Comparison of ENCODE assay signal across 8 mouse cellular contexts in the genomic region with DNA sequence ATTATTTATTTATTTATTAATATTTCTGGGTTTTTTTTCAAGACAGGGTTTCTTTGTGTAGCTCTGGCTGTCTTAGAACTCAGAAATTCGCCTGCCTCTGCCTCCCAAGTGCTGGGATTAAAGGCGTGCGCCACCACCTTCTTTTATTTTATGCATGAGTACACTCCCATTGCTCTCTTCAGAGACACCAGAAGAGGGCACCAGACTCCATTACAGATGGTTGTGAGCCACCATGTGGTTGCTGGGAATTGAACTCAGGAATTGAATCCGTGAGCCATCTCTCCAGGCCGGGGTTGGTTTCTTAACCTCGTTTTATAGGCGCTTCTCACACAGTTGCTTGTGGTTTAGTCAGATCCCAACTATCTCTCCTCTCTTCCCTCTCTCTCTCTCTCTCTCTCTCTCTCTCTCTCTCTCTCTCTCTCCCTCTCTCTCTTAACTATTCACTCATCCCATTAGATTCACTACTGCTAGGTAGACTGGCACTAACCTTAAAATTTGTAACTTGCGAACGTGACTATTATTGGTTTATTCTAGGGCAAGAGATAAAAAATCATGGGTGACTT. TPM values are rescaled to one million over a fixed set of nuclear protein-coding genes. Genes with fewer than 3 reads are reported as not detected.
DNase-seq lines count a peak whose midpoint lies in the region; ATAC-seq and TF ChIP-seq lines count a peak whose summit lies in the region.

No protein-coding gene starts in this region.

- no peak overlapping the region for H3K9ac ChIP-seq in heart, postnatal 0 days (replicated peaks; ENCODE audit: low read depth, low read length)
- H3K9ac ChIP-seq in limb, embryonic 12.5 days (replicated peaks) = 0 out of 2 replicates have a peak overlapping the region, but pooled peaks have one; percentile 83
- no peak overlapping the region for H3K9ac ChIP-seq in neural tube, embryonic 11.5 days (ENCODE audit: low read length)

- peak overlapping the region; percentile 95; the same call in 1 of the 2 replicates for H3K4me3 ChIP-seq in spleen, adult 2 months (ENCODE audit: extremely low read depth, insufficient read depth, insufficient read length)
- H3K4me3 ChIP-seq in cerebellum, adult 2 months (replicated peaks; ENCODE audit: insufficient read depth, low read depth, low read length) = peak overlapping the region; percentile 98
- peak overlapping the region; percentile 81 for H3K4me3 ChIP-seq in heart, postnatal 0 days (ENCODE audit: low read depth, low read length)
- H3K4me3 ChIP-seq in limb, embryonic 12.5 days (replicated peaks) = peak overlapping the region; percentile 89
- peak overlapping the region; percentile 76; the same call in 1 of the 2 replicates for H3K4me3 ChIP-seq in neural tube, embryonic 11.5 days (ENCODE audit: low read depth, low read length)

- WGBS in spleen, adult 2 months = 51% methylated on average over 9 of the region's 9 CpGs
- 18% methylated on average over 9 of the region's 9 CpGs for WGBS in cerebellum, adult 2 months
- WGBS in heart, postnatal 0 days = 34% methylated on average over 9 of the region's 9 CpGs
- WGBS in limb, embryonic 12.5 days = 31% methylated on average over 9 of the region's 9 CpGs
- 26% methylated on average over 9 of the region's 9 CpGs for WGBS in neural tube, embryonic 11.5 days

- peak overlapping the region; percentile 87 for H3K4me2 ChIP-seq in heart, postnatal 0 days (ENCODE audit: low read depth, low read length)
- H3K4me2 ChIP-seq in limb, embryonic 12.5 days = peak overlapping the region; percentile 80
- H3K4me2 ChIP-seq in neural tube, embryonic 11.5 days (ENCODE audit: low read depth) = peak overlapping the region; percentile 54

- ATAC-seq in heart, postnatal 0 days (ENCODE audit: insufficient read depth, low read depth) = no peak
- ATAC-seq in limb, embryonic 12.5 days (ENCODE audit: insufficient number of reproducible peaks, insufficient read depth, low FRiP score, low TSS enrichment, low read depth) = no peak
- no peak for ATAC-seq in neural tube, embryonic 11.5 days (ENCODE audit: insufficient read depth, low FRiP score, low TSS enrichment)

- no peak overlapping the region for H3K27ac ChIP-seq in spleen, adult 2 months (ENCODE audit: insufficient read depth, low read length)
- no peak overlapping the region for H3K27ac ChIP-seq in cerebellum, adult 2 months (ENCODE audit: insufficient read depth, low read length)
- no peak overlapping the region for H3K27ac ChIP-seq in heart, postnatal 0 days (ENCODE audit: low read depth)
- H3K27ac ChIP-seq in limb, embryonic 12.5 days = no peak overlapping the region; the same call in 1 of the 2 replicates
- H3K27ac ChIP-seq in neural tube, embryonic 11.5 days (ENCODE audit: low read depth, low read length) = no peak overlapping the region

- TF ChIP-seq CTCF in spleen, adult 2 months (IDR thresholded peaks at IDR 0.05; ENCODE audit: extremely low read depth, insufficient read depth, insufficient read length, insufficient replicate concordance) = no peak
- TF ChIP-seq CTCF in cerebellum, adult 2 months (IDR thresholded peaks at IDR 0.05; ENCODE audit: borderline replicate concordance, insufficient read depth, low read depth, low read length) = peak; percentile 36; the same call in 1 of the 2 replicates
- TF ChIP-seq CTCF in heart, postnatal 0 days (IDR thresholded peaks at IDR 0.05; ENCODE audit: low read depth) = 0 out of 2 replicates have a peak, but pooled peaks have one; percentile 6

- DNase-seq in spleen, adult 2 months (ENCODE audit: low read depth in 1 of 2, low spot score in 2 of 2) = no peak
- no peak for DNase-seq in spleen, postnatal 14 days (ENCODE audit: low spot score in 2 of 2)
- peak; percentile 42 to 51 for DNase-seq in cerebellum, adult 2 months
- DNase-seq in heart, postnatal 0 days (ENCODE audit: low spot score) = no peak
- peak; percentile 18 for DNase-seq in neural tube, embryonic 11.5 days (ENCODE audit: low spot score)
- no peak for DNase-seq in layer of hippocampus, postnatal 36 days
- no peak for DNase-seq in right cerebral cortex, postnatal 36 days (ENCODE audit: low spot score in 2 of 2)

- H3K36me3 ChIP-seq in spleen, adult 2 months (ENCODE audit: control insufficient read depth, insufficient read depth, low read length) = no peaks in the 10 kb centered on the region
- H3K36me3 ChIP-seq in heart, postnatal 0 days (replicated peaks; ENCODE audit: control insufficient read depth, insufficient read depth, low read length) = no peaks in the 10 kb centered on the region
- no peaks in the 10 kb centered on the region for H3K36me3 ChIP-seq in limb, embryonic 12.5 days
- no peaks in the 10 kb centered on the region for H3K36me3 ChIP-seq in neural tube, embryonic 11.5 days (ENCODE audit: control insufficient read depth, insufficient read depth, low read length)

- no peaks in the 10 kb centered on the region for H3K9me3 ChIP-seq in heart, postnatal 0 days (replicated peaks; ENCODE audit: control insufficient read depth, low read length)
- no peaks in the 10 kb centered on the region for H3K9me3 ChIP-seq in limb, embryonic 12.5 days
- no peaks in the 10 kb centered on the region for H3K9me3 ChIP-seq in neural tube, embryonic 11.5 days (ENCODE audit: control insufficient read depth, low read length)

- no peaks in the 10 kb centered on the region for H3K4me1 ChIP-seq in spleen, adult 2 months (ENCODE audit: control insufficient read depth, insufficient read depth, insufficient read length)
- no peaks in the 10 kb centered on the region; the same call in 1 of the 2 replicates for H3K4me1 ChIP-seq in cerebellum, adult 2 months (ENCODE audit: control insufficient read depth, insufficient read depth, low read length)
- H3K4me1 ChIP-seq in heart, postnatal 0 days (ENCODE audit: control insufficient read depth, insufficient read depth) = peaks cover 8% of the 10 kb centered on the region; the same call in 1 of the 2 replicates
- H3K4me1 ChIP-seq in limb, embryonic 12.5 days (replicated peaks) = peaks cover 22% of the 10 kb centered on the region
- peaks cover 9% of the 10 kb centered on the region for H3K4me1 ChIP-seq in neural tube, embryonic 11.5 days (ENCODE audit: control insufficient read depth, insufficient read depth, low read length)

- H3K27me3 ChIP-seq in spleen, adult 2 months (ENCODE audit: control insufficient read depth, insufficient read depth, low read length) = no peaks in the 10 kb centered on the region
- no peaks in the 10 kb centered on the region for H3K27me3 ChIP-seq in cerebellum, adult 2 months (ENCODE audit: control insufficient read depth, insufficient read depth, low read length)
- no peaks in the 10 kb centered on the region for H3K27me3 ChIP-seq in heart, postnatal 0 days (ENCODE audit: control insufficient read depth, insufficient read depth, low read length)
- no peaks in the 10 kb centered on the region for H3K27me3 ChIP-seq in limb, embryonic 12.5 days
- H3K27me3 ChIP-seq in neural tube, embryonic 11.5 days (ENCODE audit: control insufficient read depth, insufficient read depth, low read length) = no peaks in the 10 kb centered on the region

- no peak for TF ChIP-seq EP300 in heart, postnatal 0 days (IDR thresholded peaks at IDR 0.05; ENCODE audit: low read depth)

- no peak for TF ChIP-seq POLR2A in spleen, adult 2 months (IDR thresholded peaks at IDR 0.05; ENCODE audit: low read depth, low read length)
- no peak for TF ChIP-seq POLR2A in cerebellum, adult 2 months (IDR thresholded peaks at IDR 0.05; ENCODE audit: borderline replicate concordance, insufficient read depth, low read length)

RNA-seq across cellular contexts. Expression of a gene that starts 0.4 kb away (rescaled TPM):
- 0.35 and 0.41 TPM in 2 replicates for polyA plus RNA-seq in spleen, adult 2 months (2012; rRNA removed)
- 14.1 and 14.9 TPM in 2 replicates for polyA plus RNA-seq in cerebellum, adult 2 months (2012; rRNA removed)
- 2.8 and 3.5 TPM in 2 replicates for total RNA-seq in heart, postnatal 0 days (2014; rRNA removed; ENCODE audit: low replicate concordance)
- polyA plus RNA-seq in heart, postnatal 0 days (2015; fragmentation: Nextera tagmentation; extraction: Ambion mirVana) = 0.61 and 0.81 TPM in 2 replicates
- polyA plus RNA-seq in limb, embryonic 12.5 days (2016; fragmentation: Nextera tagmentation; extraction: Ambion mirVana) = 9.0 and 10.3 TPM in 2 replicates
- polyA plus RNA-seq in neural tube, embryonic 11.5 days (2014; fragmentation: Nextera tagmentation; extraction: Ambion mirVana) = 6.8 and 7.0 TPM in 2 replicates
- 1 to 10 TPM; 6.9 to 7.8 TPM for total RNA-seq in layer of hippocampus, postnatal 36 days (2021)

Comparison
In these comparisons a context has a peak if more than half of its experiments do, and no peak if none do; other contexts are left out.
1. DNase-seq: peak in cerebellum, adult 2 months (2 of 2) and neural tube, embryonic 11.5 days (single experiment); none in spleen, adult 2 months (0 of 2), spleen, postnatal 14 days (0 of 2), heart, postnatal 0 days (single experiment), layer of hippocampus, postnatal 36 days (0 of 2) and right cerebral cortex, postnatal 36 days (0 of 2).
2. Peak in every context shown above with its lines, with median percentiles within 50 percentile points of each other: H3K4me3 ChIP-seq and H3K4me2 ChIP-seq.